Mouse (Mus musculus): ENCODE data around the gene Map6.

GRCm38 (mm10) chr7:99340736-99341135 lies 73.5 kb downstream of the Map6 start:
- no peak for TF ChIP-seq CTCF (IDR thresholded peaks at IDR 0.05; ENCODE audit: borderline replicate concordance, extremely low read depth, insufficient read depth, insufficient read length)
- TF ChIP-seq POLR2A (IDR thresholded peaks at IDR 0.05; ENCODE audit: borderline replicate concordance, extremely low read depth, insufficient read depth, insufficient read length, poor library complexity, severe bottlenecking) = no peak
